Mouse (Mus musculus) heart, postnatal 0 days (tissue): Measurements from ENCODE around the gene Dhx32. TPM values are rescaled to one million over a fixed set of nuclear protein-coding genes. Genes with fewer than 3 reads are reported as not detected.
A peak's percentile ranks its signal among the peaks of the same experiment; 100 is the strongest.

Experiments used
- ATAC-seq: fragments of 200-750 bp; cut with Nextera tagmentation; 2 replicates; pipeline ENCODE4 v1.8.0; 2017; ENCODE audit warnings: low read depth, moderate number of reproducible peaks, moderate library complexity; ENCODE audit not compliant: insufficient read depth
- DNase-seq: peaks from one replicate; pipeline ENCODE4 v3.0.0-alpha.2; 2016; ENCODE audit warnings: low spot score
- H3K27ac ChIP-seq: fragments of 300-500 bp; sonication (generic); 2 replicates; pipeline ENCODE4 v1.5.1; 2014; ENCODE audit warnings: low read depth, mild to moderate bottlenecking
- H3K27me3 ChIP-seq: fragments of 300-500 bp; sonication (generic); 2 replicates; pipeline ENCODE4 v1.6.1; 2014; ENCODE audit warnings: low read length, mixed read lengths; ENCODE audit not compliant: control insufficient read depth, insufficient read depth
- H3K36me3 ChIP-seq: fragments of 300-500 bp; sonication (generic); replicated peaks from 2 replicates; pipeline ENCODE4 v1.6.1; 2014; ENCODE audit warnings: low read length, mixed read lengths; ENCODE audit not compliant: control insufficient read depth, insufficient read depth
- H3K4me1 ChIP-seq: fragments of 300-500 bp; sonication (generic); 2 replicates; pipeline ENCODE4 v1.6.1; 2014; ENCODE audit warnings: antibody characterized with exemption; ENCODE audit not compliant: control insufficient read depth, insufficient read depth
- H3K4me2 ChIP-seq: fragments of 300-500 bp; sonication (generic); 2 replicates; pipeline ENCODE4 v1.6.1; 2014; ENCODE audit warnings: low read depth, mild to moderate bottlenecking, low read length, moderate library complexity
- H3K4me3 ChIP-seq: fragments of 300-500 bp; sonication (generic); 2 replicates; pipeline ENCODE4 v1.5.1; 2014; ENCODE audit warnings: low read depth, low read length
- H3K9ac ChIP-seq: fragments of 300-500 bp; sonication (generic); replicated peaks from 2 replicates; pipeline ENCODE4 v1.6.1; 2014; ENCODE audit warnings: low read depth, low read length, mixed read lengths
- H3K9me3 ChIP-seq: fragments of 300-500 bp; sonication (generic); replicated peaks from 2 replicates; pipeline ENCODE4 v1.6.1; 2016; ENCODE audit warnings: low read length; ENCODE audit not compliant: control insufficient read depth
- CTCF ChIP-seq: IDR thresholded peaks from 2 replicates; pipeline ENCODE4 v1.5.1; 2016; ENCODE audit warnings: antibody characterized with exemption, control low read depth, low read depth
- EP300 ChIP-seq: IDR thresholded peaks from 2 replicates; pipeline ENCODE4 v1.6.1; 2016; ENCODE audit warnings: antibody characterized with exemption, low read depth
- WGBS: fragments of 180-500 bp; shearing (Covaris S2); extraction: QIAGEN DNeasy Blood & Tissue Kit; methylation state at CpG from one replicate; pipeline ENCODE4 v1.1.7; 2014; 5-methylcytosine and 5-hydroxymethylcytosine counted together
- polyA plus RNA-seq: library from polyadenylated mRNA; unstranded; fragments of >200 nt; fragmentation: Nextera tagmentation; extraction: Ambion mirVana; gene quantifications from 2 replicates; pipeline ENCODE4 v1.2.1, GENCODE M21; 2015
- total RNA-seq: library from RNA; depleted of rRNA; stranded (reverse); fragments of >200 nt; gene quantifications from 2 replicates; pipeline ENCODE4 v1.2.3, GENCODE M21; 2014; ENCODE audit warnings: low replicate concordance

Gene Dhx32
- total and polyA plus RNA-seq, 2 experiments from 2014 or later: 37.1 to 64.3 TPM

- Histone ChIP-seq H3K9ac (no peak overlapping the region), H3K27ac (no peak overlapping the region), H3K9me3 (no peaks in the 10 kb centered on the region), H3K27me3 (no peaks in the 10 kb centered on the region), H3K4me2 (no peak overlapping the region), H3K4me3 (no peak overlapping the region), H3K36me3 (no peaks in the 10 kb centered on the region), H3K4me1 (no peaks in the 10 kb centered on the region)
- TF ChIP-seq CTCF: no peak
- no peak for TF ChIP-seq EP300
- WGBS: 77% methylated on average over 6 of the region's 6 CpGs
- ATAC-seq (no peak), DNase-seq (no peak)
These were observed 5.0 kb upstream of the Dhx32 start for GRCm38 (mm10) chr7:133787571-133787970.

GRCm38 (mm10) chr7:133781991-133782390, 535 bp downstream of the Dhx32 start:
- H3K9ac ChIP-seq: no peak overlapping the region
- no peak for TF ChIP-seq CTCF
- TF ChIP-seq EP300: no peak
- DNase-seq: no peak
- no peaks in the 10 kb centered on the region for H3K4me1 ChIP-seq
- H3K9me3 ChIP-seq: no peaks in the 10 kb centered on the region
- no peak overlapping the region for H3K4me3 ChIP-seq
- no peaks in the 10 kb centered on the region for H3K36me3 ChIP-seq
- H3K4me2 ChIP-seq: 0 out of 2 replicates have a peak overlapping the region, but pooled peaks have one; percentile 33
- no peak for ATAC-seq
- H3K27ac ChIP-seq: no peak overlapping the region
- H3K27me3 ChIP-seq: no peaks in the 10 kb centered on the region
- 61% methylated on average over 6 of the region's 6 CpGs for WGBS

- Histone ChIP-seq H3K36me3 (no peaks in the 10 kb centered on the region), H3K9ac (no peak overlapping the region), H3K27ac (no peak overlapping the region), H3K9me3 (no peaks in the 10 kb centered on the region), H3K4me1 (no peaks in the 10 kb centered on the region), H3K4me3 (no peak overlapping the region), H3K4me2 (0 out of 2 replicates have a peak overlapping the region, but pooled peaks have one; percentile 33), H3K27me3 (no peaks in the 10 kb centered on the region)
- WGBS: 50% methylated on average over 6 of the region's 6 CpGs
- ATAC-seq (no peak), DNase-seq (no peak)
- no peak for TF ChIP-seq CTCF
- TF ChIP-seq EP300: no peak
These were observed 943 bp downstream of the Dhx32 start for GRCm38 (mm10) chr7:133781583-133781982.

GRCm38 (mm10) chr7:133776626-133776996, 5.9 kb downstream of the Dhx32 start, which contains the start of gene Fank1:
TSS of gene Fank1 (plus strand) at chr7:133776861.
- TF ChIP-seq EP300 (no peak), CTCF (no peak)
- Histone ChIP-seq H3K9ac (peak within 1 kb of the TSS; percentile 69), H3K27me3 (no peaks in the 10 kb centered on the region), H3K9me3 (no peaks in the 10 kb centered on the region), H3K4me3 (peak within 1 kb of the TSS; percentile 74), H3K27ac (peak within 1 kb of the TSS; percentile 41; the same call in 1 of the 2 replicates), H3K36me3 (no peaks in the 10 kb centered on the region), H3K4me1 (peaks cover 22% of the 10 kb centered on the region; the same call in 1 of the 2 replicates), H3K4me2 (peak within 1 kb of the TSS; percentile 76)
- under 1% methylated on average over 28 of the region's 45 CpGs for WGBS
- ATAC-seq (peak; percentile 94), DNase-seq (peak; percentile 89)

- Histone ChIP-seq H3K9me3 (no peaks in the 10 kb centered on the region), H3K9ac (peak overlapping the region; percentile 69), H3K4me2 (peak overlapping the region; percentile 76), H3K4me1 (peaks cover 22% of the 10 kb centered on the region; the same call in 1 of the 2 replicates), H3K36me3 (no peaks in the 10 kb centered on the region), H3K27me3 (no peaks in the 10 kb centered on the region), H3K27ac (peak overlapping the region; percentile 41; the same call in 1 of the 2 replicates), H3K4me3 (peak overlapping the region; percentile 74)
- 3% methylated on average over 36 of the region's 38 CpGs for WGBS
- DNase-seq (no peak), ATAC-seq (peak; percentile 6)
- no peak for TF ChIP-seq EP300
- no peak for TF ChIP-seq CTCF
These were observed 6.5 kb downstream of the Dhx32 start for GRCm38 (mm10) chr7:133775796-133776625.
